Mouse (Mus musculus): ENCODE data around the gene Snx27.
A peak's percentile ranks its signal among the peaks of the same experiment; 100 is the strongest.

Gene Snx27

GRCm38 (mm10) chr3:94565127-94565526, 17.4 kb downstream of the Snx27 start:
- DNase-seq = no peak

- DNase-seq = no peak
Measured at GRCm38 (mm10) chr3:94564356-94565010, 18.0 kb downstream of the Snx27 start.

GRCm38 (mm10) chr3:94563163-94563562, 19.4 kb downstream of the Snx27 start:
- DNase-seq = no peak

- no peak for DNase-seq
Measured at GRCm38 (mm10) chr3:94559931-94560429, 22.5 kb downstream of the Snx27 start.

- DNase-seq = no peak
Measured at GRCm38 (mm10) chr3:94549041-94549440, 33.5 kb downstream of the Snx27 start.

GRCm38 (mm10) chr3:94537187-94537586, 45.3 kb downstream of the Snx27 start:
- no peak for DNase-seq

- DNase-seq = peak; percentile 25
Measured at GRCm38 (mm10) chr3:94533968-94534367, 48.5 kb downstream of the Snx27 start.

- no peak for DNase-seq
Measured at GRCm38 (mm10) chr3:94526731-94527130, 55.8 kb downstream of the Snx27 start.

- DNase-seq = peak; percentile 25
Measured at GRCm38 (mm10) chr3:94506664-94507063, 75.9 kb downstream of the Snx27 start.

GRCm38 (mm10) chr3:94502243-94502642, 80.3 kb downstream of the Snx27 start:
- no peak for DNase-seq

GRCm38 (mm10) chr3:94497162-94497561, 85.4 kb downstream of the Snx27 start:
- no peak for DNase-seq

GRCm38 (mm10) chr3:94487581-94487980, 94.9 kb downstream of the Snx27 start:
- no peak for DNase-seq

GRCm38 (mm10) chr3:94485922-94486321, 96.6 kb downstream of the Snx27 start:
- DNase-seq = no peak

- DNase-seq = peak; percentile 9
Measured at GRCm38 (mm10) chr3:94483790-94484439, 98.6 kb downstream of the Snx27 start.

GRCm38 (mm10) chr3:94482764-94483385, 99.6 kb downstream of the Snx27 start:
- no peak for DNase-seq

- DNase-seq = no peak
Measured at GRCm38 (mm10) chr3:94481429-94481828, 101.1 kb downstream of the Snx27 start.

GRCm38 (mm10) chr3:94480291-94480884, 102.1 kb downstream of the Snx27 start, which contains the start of gene Riiad1:
Gene Riiad1 (minus strand): TSS chr3:94480341.
- no peak for DNase-seq

GRCm38 (mm10) chr3:94479564-94479963, 103.0 kb downstream of the Snx27 start:
- no peak for DNase-seq

GRCm38 (mm10) chr3:94478591-94479169, 103.8 kb downstream of the Snx27 start:
- DNase-seq = no peak

GRCm38 (mm10) chr3:94477981-94478422, 104.5 kb downstream of the Snx27 start, which contains the start of gene Celf3:
Gene Celf3 (plus strand): TSS chr3:94478295.
- DNase-seq = no peak

- DNase-seq = no peak
Measured at GRCm38 (mm10) chr3:94477444-94477843, 105.1 kb downstream of the Snx27 start.

GRCm38 (mm10) chr3:94476301-94477035, 106.0 kb downstream of the Snx27 start:
- DNase-seq = no peak
